Mouse (Mus musculus): ENCODE data around the gene Zranb1.

Gene Zranb1

DNA sequence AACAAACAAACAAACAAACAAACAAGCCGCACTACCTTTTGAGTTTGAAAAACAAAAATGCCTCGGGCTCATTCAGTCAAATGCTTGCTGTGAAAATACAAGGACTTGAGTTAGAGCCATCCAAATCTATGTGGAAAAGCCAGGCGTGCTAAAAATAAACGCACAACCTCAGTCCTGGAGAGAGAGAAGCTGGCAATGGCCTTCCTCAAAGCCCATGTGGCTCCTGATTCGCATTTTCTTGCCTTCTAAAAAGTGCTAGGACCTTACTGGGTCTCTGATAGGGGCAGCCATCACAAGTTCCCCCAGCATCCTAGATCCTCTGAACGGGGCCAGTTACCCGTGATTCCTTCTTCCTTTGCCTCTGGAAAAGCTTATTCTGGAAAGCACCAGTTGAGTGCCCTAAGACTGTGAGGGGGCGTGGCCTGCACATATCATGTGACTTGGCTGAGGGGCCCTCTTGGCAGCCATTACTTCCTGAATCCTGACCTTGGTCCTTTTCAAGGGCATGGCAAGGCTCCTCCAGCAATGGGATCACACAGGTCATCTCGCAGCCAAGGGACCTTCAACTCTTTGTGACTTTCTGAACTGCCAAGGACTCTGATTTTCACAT lies 34.6 kb upstream of the Zranb1 start:
- no peaks in the 10 kb centered on the region for H3K27me3 ChIP-seq (ENCODE audit: control insufficient read depth, insufficient read depth, low read length, poor library complexity, severe bottlenecking)
- no peaks in the 10 kb centered on the region for H3K36me3 ChIP-seq (ENCODE audit: control insufficient read depth, insufficient read depth, low read length, poor library complexity, severe bottlenecking)
- DNase-seq (ENCODE audit: low read depth, low spot score), result no peak

DNA sequence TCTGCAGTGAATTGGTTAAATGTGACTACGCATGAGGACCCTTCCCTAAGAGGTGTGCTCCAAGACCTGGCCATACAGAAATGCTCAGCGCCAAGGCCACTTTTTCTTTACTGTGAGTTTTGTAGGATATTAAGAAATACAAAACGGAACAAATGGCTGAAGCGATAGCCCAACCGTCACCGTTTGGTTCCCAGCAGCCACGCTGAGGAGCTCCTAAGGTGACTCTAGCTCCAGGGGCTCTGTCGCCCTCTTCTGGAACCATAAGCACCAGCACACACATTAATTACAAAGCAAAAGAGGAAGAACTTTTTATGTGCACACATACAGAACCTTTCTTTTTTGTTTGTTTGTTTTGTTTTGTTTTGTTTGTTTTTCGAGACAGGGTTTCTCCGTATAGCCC lies 33.7 kb upstream of the Zranb1 start:
- no peaks in the 10 kb centered on the region for H3K27me3 ChIP-seq (ENCODE audit: control insufficient read depth, insufficient read depth, low read length, poor library complexity, severe bottlenecking)
- peak; percentile 32 for DNase-seq (ENCODE audit: low read depth, low spot score)
- no peaks in the 10 kb centered on the region for H3K36me3 ChIP-seq (ENCODE audit: control insufficient read depth, insufficient read depth, low read length, poor library complexity, severe bottlenecking)

DNA sequence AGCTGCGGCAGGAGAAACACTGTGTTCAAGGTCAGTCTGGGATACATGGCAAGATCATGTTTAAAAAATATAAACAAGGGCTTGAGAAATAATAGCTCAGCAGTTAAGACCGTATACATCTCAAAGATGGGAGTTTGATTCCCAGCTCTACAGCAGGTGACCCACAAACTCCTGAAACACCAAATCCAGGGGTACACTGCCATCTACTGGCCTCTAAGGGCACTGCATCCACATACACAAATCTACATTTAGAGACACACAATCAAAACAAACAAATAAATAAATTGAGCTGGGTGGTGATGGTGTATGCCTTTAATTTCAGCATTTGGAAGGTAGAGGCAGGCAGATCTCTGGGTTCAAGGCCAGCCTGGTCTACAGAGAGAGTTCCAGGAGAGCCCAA lies 32.7 kb upstream of the Zranb1 start:
- Histone ChIP-seq H3K36me3 (ENCODE audit: control insufficient read depth, insufficient read depth, low read length, poor library complexity, severe bottlenecking) (no peaks in the 10 kb centered on the region), H3K27me3 (ENCODE audit: control insufficient read depth, insufficient read depth, low read length, poor library complexity, severe bottlenecking) (no peaks in the 10 kb centered on the region)
- peak; percentile 72 for DNase-seq (ENCODE audit: low read depth, low spot score)

DNA sequence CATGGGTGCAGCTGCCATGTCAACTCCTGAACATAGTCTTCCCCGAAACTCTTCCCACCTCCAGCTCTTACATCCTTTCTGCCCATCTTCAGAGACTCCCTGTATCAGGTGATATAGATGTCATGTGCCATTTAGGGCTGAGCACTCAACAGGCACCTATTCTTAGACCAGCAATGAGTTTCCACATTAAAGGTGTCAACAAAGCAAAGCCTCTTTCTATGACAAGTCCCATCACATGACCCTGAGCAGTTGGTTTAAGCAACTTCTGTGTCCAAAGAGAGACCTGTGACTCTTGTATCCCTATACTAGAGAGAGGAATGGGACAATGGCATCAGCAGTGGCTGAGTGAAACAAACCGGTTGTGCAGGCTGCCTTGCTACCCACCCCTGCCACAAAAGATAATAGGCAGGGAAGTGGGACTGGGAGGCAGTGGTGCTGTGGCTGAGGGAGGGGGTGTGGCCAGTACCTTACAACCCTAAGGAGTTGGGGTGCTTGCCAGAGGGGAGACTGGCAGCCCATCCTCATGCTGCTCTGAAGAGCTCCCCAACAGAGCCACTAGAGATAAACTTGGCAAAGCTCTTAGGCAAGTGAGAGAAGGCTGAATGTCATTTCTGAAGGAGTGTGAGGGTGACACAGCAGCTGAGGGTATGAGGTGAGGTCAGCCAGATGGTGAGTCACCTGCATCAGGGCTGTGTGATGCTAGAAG lies 30.0 kb upstream of the Zranb1 start:
- no peaks in the 10 kb centered on the region for H3K27me3 ChIP-seq (ENCODE audit: control insufficient read depth, insufficient read depth, low read length, poor library complexity, severe bottlenecking)
- no peaks in the 10 kb centered on the region for H3K36me3 ChIP-seq (ENCODE audit: control insufficient read depth, insufficient read depth, low read length, poor library complexity, severe bottlenecking)
- DNase-seq (ENCODE audit: low read depth, low spot score), result no peak

DNA sequence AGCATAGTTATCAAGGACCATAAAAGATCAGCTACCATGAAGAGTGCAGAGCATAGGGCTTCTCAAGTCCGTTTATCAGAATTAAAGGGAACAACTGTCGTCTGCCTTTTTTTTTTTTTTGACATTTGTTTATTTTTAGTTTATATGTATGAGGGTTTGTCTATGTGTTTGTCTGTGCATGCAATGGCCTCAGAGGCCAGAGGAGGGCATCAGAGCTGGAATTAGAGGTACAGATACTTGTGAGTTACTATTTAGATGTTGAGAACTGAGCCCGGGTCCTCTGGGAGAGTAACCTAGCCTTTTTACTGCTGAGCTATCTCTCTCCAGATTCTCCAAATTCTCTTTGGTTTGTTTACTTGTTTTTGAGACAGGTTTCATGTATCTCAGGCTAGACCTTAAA lies 27.1 kb upstream of the Zranb1 start:
- Histone ChIP-seq H3K27me3 (ENCODE audit: control insufficient read depth, insufficient read depth, low read length, poor library complexity, severe bottlenecking) (no peaks in the 10 kb centered on the region), H3K36me3 (ENCODE audit: control insufficient read depth, insufficient read depth, low read length, poor library complexity, severe bottlenecking) (no peaks in the 10 kb centered on the region)
- DNase-seq (ENCODE audit: low read depth, low spot score), result no peak

DNA sequence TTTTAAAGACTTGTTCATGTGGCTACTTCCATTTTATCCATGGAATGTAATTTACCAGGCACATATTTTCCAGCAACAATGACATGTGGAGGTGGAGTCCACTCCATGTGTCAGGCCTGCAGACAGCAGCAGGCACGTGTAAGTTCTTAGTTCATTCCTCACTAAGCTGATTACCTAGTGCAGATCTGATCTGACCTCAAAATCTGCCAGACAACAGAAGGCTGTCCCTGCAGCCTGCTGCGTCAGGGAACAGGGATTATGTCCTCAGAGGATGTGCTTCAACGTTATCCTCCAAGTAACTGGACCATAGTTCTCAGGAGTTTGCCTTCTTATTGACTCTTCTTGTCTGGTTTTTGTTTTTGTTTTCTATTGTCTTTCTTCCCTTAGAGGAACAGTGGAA lies 9.0 kb upstream of the Zranb1 start:
- Histone ChIP-seq H3K27me3 (ENCODE audit: control insufficient read depth, insufficient read depth, low read length, poor library complexity, severe bottlenecking) (no peaks in the 10 kb centered on the region), H3K36me3 (ENCODE audit: control insufficient read depth, insufficient read depth, low read length, poor library complexity, severe bottlenecking) (no peaks in the 10 kb centered on the region)
- no peak for DNase-seq (ENCODE audit: low read depth, low spot score)

DNA sequence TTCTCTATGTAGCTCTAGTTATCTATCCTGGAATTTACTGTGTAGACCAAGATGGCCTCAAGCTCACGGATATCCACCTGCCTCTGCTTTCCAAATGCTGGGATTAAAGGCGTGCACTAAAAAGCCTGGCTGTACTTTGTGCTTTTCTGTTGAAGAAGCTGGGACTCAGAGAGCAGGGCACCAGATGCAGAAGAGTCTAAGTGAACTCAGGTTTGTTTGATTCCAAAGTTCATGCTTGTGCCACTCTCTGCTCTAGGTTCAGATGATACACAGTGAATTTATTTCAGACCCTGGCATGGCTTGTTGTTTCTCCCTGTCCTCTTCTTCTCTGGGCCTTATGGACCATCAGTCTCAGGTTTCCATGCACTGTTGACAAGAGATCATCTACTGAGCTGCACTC lies 5.7 kb upstream of the Zranb1 start:
- no peak for DNase-seq (ENCODE audit: low read depth, low spot score)
- no peaks in the 10 kb centered on the region for H3K27me3 ChIP-seq (ENCODE audit: control insufficient read depth, insufficient read depth, low read length, poor library complexity, severe bottlenecking)
- H3K36me3 ChIP-seq (ENCODE audit: control insufficient read depth, insufficient read depth, low read length, poor library complexity, severe bottlenecking), result no peaks in the 10 kb centered on the region

DNA sequence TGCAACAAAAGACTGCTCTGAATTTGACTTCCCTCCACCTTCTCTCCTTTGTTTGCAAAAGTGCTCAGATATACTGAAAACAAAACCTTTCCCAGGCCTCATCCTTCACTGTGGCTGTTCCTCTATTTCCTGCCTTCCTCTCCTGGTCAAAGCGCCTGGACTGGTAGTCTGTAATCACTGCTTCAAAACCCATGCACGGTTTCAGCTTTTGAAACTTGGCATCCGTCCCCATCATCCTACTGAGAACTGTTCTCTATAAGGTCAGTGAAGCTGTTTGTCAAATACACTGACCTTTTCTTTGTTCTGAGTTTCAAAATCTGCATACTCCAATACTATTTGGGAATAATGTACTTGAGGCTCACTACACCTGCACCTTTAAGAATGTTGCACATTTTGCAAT lies 3.7 kb upstream of the Zranb1 start:
- Histone ChIP-seq H3K27me3 (ENCODE audit: control insufficient read depth, insufficient read depth, low read length, poor library complexity, severe bottlenecking) (no peaks in the 10 kb centered on the region), H3K36me3 (ENCODE audit: control insufficient read depth, insufficient read depth, low read length, poor library complexity, severe bottlenecking) (no peaks in the 10 kb centered on the region)
- DNase-seq (ENCODE audit: low read depth, low spot score), result no peak

DNA sequence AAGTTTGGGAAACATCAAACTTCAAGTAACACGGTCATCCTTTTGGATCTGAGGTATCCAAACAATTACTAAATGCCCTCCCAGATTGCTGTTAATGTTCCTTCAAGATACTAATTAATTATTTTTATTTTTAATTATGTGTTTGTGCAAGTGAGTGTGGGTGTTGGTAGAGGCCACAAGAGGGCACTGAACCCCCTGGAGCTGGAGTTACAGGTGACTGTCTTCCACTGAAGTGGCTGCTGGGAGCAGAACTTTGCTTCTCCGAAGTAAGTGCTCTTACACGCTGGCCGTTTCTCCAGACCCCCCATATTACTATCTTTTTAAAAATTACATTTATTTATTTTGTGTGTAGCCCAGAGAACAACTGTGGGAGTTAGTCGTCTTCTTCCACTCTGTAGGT lies 887 bp upstream of the Zranb1 start:
- peak; percentile 20 for DNase-seq (ENCODE audit: low read depth, low spot score)
- H3K36me3 ChIP-seq (ENCODE audit: control insufficient read depth, insufficient read depth, low read length, poor library complexity, severe bottlenecking), result no peaks in the 10 kb centered on the region
- no peaks in the 10 kb centered on the region for H3K27me3 ChIP-seq (ENCODE audit: control insufficient read depth, insufficient read depth, low read length, poor library complexity, severe bottlenecking)

DNA sequence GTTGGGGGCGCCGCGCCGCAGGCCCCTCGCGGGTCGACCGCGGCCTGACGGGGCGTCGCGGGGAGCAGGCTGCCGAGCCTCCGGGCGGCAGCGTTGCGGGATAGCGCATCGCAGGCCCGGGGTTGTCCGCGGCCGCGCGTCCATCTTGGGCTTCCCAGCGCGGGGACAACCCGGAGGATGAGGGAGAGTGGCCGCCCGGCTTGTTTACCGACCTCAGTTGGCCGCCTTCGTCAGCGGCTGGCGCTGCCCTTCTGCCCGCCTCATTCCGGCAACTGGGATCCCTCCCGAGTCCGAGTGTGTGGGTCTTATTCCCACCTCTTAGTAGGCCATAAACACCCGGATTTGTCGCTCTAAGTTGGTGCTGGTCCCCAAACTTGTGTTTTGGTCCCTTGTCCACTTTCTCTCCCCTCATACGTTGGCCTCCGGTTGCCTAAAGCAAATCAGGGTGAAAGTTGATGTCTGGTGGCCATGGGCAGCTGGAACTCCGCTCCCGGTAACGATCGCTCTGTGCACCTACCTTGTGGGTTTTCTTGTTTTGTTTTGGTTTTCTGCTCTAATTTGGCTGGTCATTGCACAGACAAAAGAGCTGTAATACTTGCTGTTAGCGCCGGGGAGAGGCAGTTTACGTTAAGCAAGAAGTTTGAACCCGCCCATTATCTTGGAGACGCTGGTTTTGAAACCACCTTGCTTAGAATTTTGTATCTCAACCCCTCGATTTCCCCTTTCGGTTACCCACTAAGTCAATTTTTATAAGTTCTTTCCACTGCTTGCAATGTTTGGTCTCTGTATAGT lies 814 bp downstream of the Zranb1 start:
- Histone ChIP-seq H3K27me3 (ENCODE audit: control insufficient read depth, insufficient read depth, low read length, poor library complexity, severe bottlenecking) (no peaks in the 10 kb centered on the region), H3K36me3 (ENCODE audit: control insufficient read depth, insufficient read depth, low read length, poor library complexity, severe bottlenecking) (no peaks in the 10 kb centered on the region)
- DNase-seq (ENCODE audit: low read depth, low spot score), result peak; percentile 48

DNA sequence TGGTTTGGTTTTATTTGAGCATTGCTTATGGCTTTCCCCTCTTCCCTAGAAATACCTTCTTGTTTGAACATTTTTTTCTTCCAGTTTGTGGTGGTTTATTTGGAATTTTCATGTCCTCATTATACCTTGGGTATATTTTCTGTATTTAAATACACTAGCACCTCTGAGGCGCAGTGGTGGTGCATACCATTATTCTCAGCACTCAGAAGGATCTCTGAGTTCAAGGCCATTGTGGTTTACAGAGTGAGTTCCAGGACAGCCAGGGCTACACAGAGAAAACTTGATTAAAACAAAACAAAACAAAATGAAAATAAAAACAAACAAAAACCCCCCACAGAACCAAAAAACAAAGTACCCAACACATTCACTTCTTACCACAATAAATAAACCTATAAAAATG lies 2.4 kb downstream of the Zranb1 start:
- H3K27me3 ChIP-seq (ENCODE audit: control insufficient read depth, insufficient read depth, low read length, poor library complexity, severe bottlenecking), result no peaks in the 10 kb centered on the region
- no peaks in the 10 kb centered on the region for H3K36me3 ChIP-seq (ENCODE audit: control insufficient read depth, insufficient read depth, low read length, poor library complexity, severe bottlenecking)
- no peak for DNase-seq (ENCODE audit: low read depth, low spot score)

DNA sequence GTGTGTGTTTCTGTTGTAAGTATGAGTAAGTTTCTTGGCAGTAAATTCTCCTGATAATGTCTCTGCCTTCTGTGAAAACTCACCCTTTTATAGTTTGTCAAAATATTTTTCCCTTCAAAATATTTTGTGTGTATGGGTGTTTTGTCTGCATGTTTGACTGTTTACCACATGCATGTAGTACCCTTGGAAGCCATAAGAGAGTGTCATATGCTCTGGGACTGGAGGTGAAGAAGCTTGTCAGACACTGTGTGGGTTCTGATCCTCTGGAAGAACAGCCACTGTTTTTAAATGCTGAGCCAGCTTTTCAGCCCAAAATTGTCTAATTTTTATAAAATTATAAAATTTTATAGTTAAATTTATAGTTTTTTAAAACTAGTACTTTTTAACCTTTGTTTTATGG lies 3.8 kb downstream of the Zranb1 start:
- DNase-seq (ENCODE audit: low read depth, low spot score), result peak; percentile 13
- Histone ChIP-seq H3K27me3 (ENCODE audit: control insufficient read depth, insufficient read depth, low read length, poor library complexity, severe bottlenecking) (no peaks in the 10 kb centered on the region), H3K36me3 (ENCODE audit: control insufficient read depth, insufficient read depth, low read length, poor library complexity, severe bottlenecking) (no peaks in the 10 kb centered on the region)

DNA sequence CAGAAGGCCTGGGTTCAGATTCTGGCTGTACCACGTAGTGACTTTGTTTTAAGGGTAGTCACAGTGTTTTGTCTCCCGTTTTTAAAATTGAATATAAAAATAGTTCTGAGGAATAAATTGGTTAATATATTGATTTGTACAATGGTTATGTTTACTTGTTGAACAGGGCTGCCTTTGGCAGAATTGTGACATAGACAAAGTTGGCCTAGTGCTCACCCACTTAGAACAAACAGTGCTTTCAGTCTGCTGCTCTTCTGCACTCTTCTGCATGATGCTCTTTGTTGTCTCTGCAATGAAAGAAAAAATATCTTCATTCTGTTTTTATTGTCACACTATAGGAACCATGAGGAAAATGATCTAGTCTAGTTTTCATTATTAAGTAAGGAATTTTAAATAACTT lies 8.2 kb downstream of the Zranb1 start:
- Histone ChIP-seq H3K36me3 (ENCODE audit: control insufficient read depth, insufficient read depth, low read length, poor library complexity, severe bottlenecking) (no peaks in the 10 kb centered on the region), H3K27me3 (ENCODE audit: control insufficient read depth, insufficient read depth, low read length, poor library complexity, severe bottlenecking) (no peaks in the 10 kb centered on the region)
- no peak for DNase-seq (ENCODE audit: low read depth, low spot score)

DNA sequence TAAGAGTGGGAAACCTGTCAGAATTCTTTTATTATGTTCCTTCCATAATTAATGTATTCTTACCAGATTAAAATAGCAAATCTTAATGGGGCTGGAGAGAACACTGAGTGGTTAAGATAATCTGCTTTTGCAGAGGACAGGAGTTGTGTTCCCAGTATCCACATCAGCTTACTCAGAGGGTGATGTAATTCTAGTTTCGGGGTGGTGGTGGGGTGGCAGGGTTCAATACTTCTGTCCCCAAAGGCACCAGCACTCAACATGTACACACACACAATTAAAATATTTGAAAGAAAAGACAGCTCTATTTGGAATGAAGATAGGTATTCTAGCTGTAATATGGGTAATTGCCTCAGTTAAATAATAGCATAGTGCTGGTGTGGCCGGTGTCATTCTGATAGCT lies 9.6 kb downstream of the Zranb1 start:
- no peaks in the 10 kb centered on the region for H3K27me3 ChIP-seq (ENCODE audit: control insufficient read depth, insufficient read depth, low read length, poor library complexity, severe bottlenecking)
- no peak for DNase-seq (ENCODE audit: low read depth, low spot score)
- H3K36me3 ChIP-seq (ENCODE audit: control insufficient read depth, insufficient read depth, low read length, poor library complexity, severe bottlenecking), result no peaks in the 10 kb centered on the region

DNA sequence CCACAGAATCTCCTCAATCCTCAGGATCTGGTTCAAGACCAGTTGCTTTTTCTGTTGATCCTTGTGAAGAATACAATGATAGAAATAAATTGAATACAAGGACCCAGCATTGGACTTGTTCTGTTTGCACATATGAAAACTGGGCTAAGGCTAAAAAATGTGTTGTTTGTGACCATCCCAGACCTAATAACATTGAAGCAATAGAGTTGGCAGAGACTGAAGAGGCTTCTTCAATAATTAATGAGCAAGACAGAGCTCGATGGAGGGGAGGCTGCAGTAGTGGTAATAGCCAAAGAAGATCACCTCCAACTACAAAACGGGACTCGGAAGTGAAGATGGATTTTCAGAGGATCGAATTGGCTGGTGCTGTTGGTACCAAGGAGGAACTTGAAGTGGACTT lies 19.0 kb downstream of the Zranb1 start:
- DNase-seq (ENCODE audit: low read depth, low spot score), result no peak
- H3K36me3 ChIP-seq (ENCODE audit: control insufficient read depth, insufficient read depth, low read length, poor library complexity, severe bottlenecking), result peaks cover 2% of the 10 kb centered on the region; the same call in 1 of the 2 replicates
- no peaks in the 10 kb centered on the region for H3K27me3 ChIP-seq (ENCODE audit: control insufficient read depth, insufficient read depth, low read length, poor library complexity, severe bottlenecking)
